Mouse (Mus musculus) monocyte, adult 5-6 weeks (primary cell): ENCODE data around the gene Cbr1. TPM values are rescaled to one million over a fixed set of nuclear protein-coding genes. Genes with fewer than 3 reads are reported as not detected.
"Not testable (repeated sequence)": the region's sequence is repeated elsewhere in the genome, so short reads cannot be mapped to it uniquely, and the experiment has no call there.

Experiments used
- ATAC-seq: fragments of 153-309, 156-312 bp; replicated peaks from 2 replicates; pipeline ENCODE4 v1.8.0; 2017; ENCODE audit warnings: mild to moderate bottlenecking; ENCODE audit not compliant: low TSS enrichment, insufficient number of reproducible peaks, severe bottlenecking, poor library complexity, low FRiP score
- total RNA-seq: library from RNA; stranded (forward); fragments of 200-1000, 200-491, 200-594 nt; gene quantifications from 3 replicates; pipeline ENCODE4 v1.2.3, GENCODE M21; 2017

The Cbr1 gene
- total RNA-seq, 1 experiment from 2014 or later, result 13.6 TPM

GRCm38 (mm10) chr16:93594448-93594847 is 11.2 kb upstream of the Cbr1 start:
- no peak for ATAC-seq

GRCm38 (mm10) chr16:93595766-93596165 is 9.9 kb upstream of the Cbr1 start:
- ATAC-seq, result no peak

- no peak for ATAC-seq
These were observed 8.8 kb upstream of the Cbr1 start for GRCm38 (mm10) chr16:93596807-93597206.

- no peak for ATAC-seq
These were observed 8.1 kb upstream of the Cbr1 start for GRCm38 (mm10) chr16:93597551-93597950.

- no peak for ATAC-seq
These were observed 6.2 kb upstream of the Cbr1 start for GRCm38 (mm10) chr16:93599461-93599860.

- peak; percentile 77 for ATAC-seq
These were observed 2.0 kb upstream of the Cbr1 start, which contains the start of gene Setd4 for GRCm38 (mm10) chr16:93603439-93604212. TSS of gene Setd4 (minus strand) at chr16:93604063.

GRCm38 (mm10) chr16:93604481-93604969 is 1.1 kb upstream of the Cbr1 start:
- ATAC-seq, result no peak

GRCm38 (mm10) chr16:93606146-93606545 is 493 bp downstream of the Cbr1 start:
- ATAC-seq, result no peak

GRCm38 (mm10) chr16:93607669-93608101 is 2.0 kb downstream of the Cbr1 start:
- peak; percentile 62 for ATAC-seq

GRCm38 (mm10) chr16:93608731-93609130 is 3.1 kb downstream of the Cbr1 start:
- ATAC-seq, result no peak

- no peak for ATAC-seq
These were observed 4.1 kb downstream of the Cbr1 start for GRCm38 (mm10) chr16:93609796-93610195.

- ATAC-seq, result no peak
These were observed 5.3 kb downstream of the Cbr1 start for GRCm38 (mm10) chr16:93610961-93611360.

GRCm38 (mm10) chr16:93615118-93615870 is 9.6 kb downstream of the Cbr1 start:
- ATAC-seq, result peak; percentile 94

- ATAC-seq, result not testable (repeated sequence)
These were observed 18.1 kb downstream of the Cbr1 start for GRCm38 (mm10) chr16:93623759-93624158.

- no peak for ATAC-seq
These were observed 19.0 kb downstream of the Cbr1 start for GRCm38 (mm10) chr16:93624671-93625070.

- ATAC-seq, result no peak
These were observed 21.1 kb downstream of the Cbr1 start for GRCm38 (mm10) chr16:93626745-93627144.

- ATAC-seq, result no peak
These were observed 22.2 kb downstream of the Cbr1 start, which contains the start of gene Gm5678 for GRCm38 (mm10) chr16:93627761-93628400. TSS of gene Gm5678 (plus strand) at chr16:93628097.

- no peak for ATAC-seq
These were observed 38.4 kb downstream of the Cbr1 start for GRCm38 (mm10) chr16:93644006-93644405.
